Mouse (Mus musculus): ENCODE results near the gene Mrtfb.
"Not testable (repeated sequence)": the region's sequence is repeated elsewhere in the genome, so short reads cannot be mapped to it uniquely, and the experiment has no call there.

Mrtfb gene

GRCm38 (mm10) chr16:13276258-13276657, 20.0 kb downstream of the Mrtfb start:
- DNase-seq (ENCODE audit: low read depth, low spot score), result no peak

- DNase-seq (ENCODE audit: low read depth, low spot score), result no peak
Observed at GRCm38 (mm10) chr16:13276709-13277399, 20.6 kb downstream of the Mrtfb start.

GRCm38 (mm10) chr16:13286425-13286824, 30.1 kb downstream of the Mrtfb start:
- not testable (repeated sequence) for DNase-seq (ENCODE audit: low read depth, low spot score)

GRCm38 (mm10) chr16:13297860-13298259, 41.6 kb downstream of the Mrtfb start:
- no peak for DNase-seq (ENCODE audit: low read depth, low spot score)

GRCm38 (mm10) chr16:13298991-13299390, 42.7 kb downstream of the Mrtfb start:
- no peak for DNase-seq (ENCODE audit: low read depth, low spot score)

- DNase-seq (ENCODE audit: low read depth, low spot score), result peak; percentile 41
Observed at GRCm38 (mm10) chr16:13306065-13306695, 49.9 kb downstream of the Mrtfb start.

GRCm38 (mm10) chr16:13310096-13310683, 53.9 kb downstream of the Mrtfb start:
- DNase-seq (ENCODE audit: low read depth, low spot score), result no peak

- no peak for DNase-seq (ENCODE audit: low read depth, low spot score)
Observed at GRCm38 (mm10) chr16:13311374-13311773, 55.1 kb downstream of the Mrtfb start.

GRCm38 (mm10) chr16:13313096-13313719, 56.9 kb downstream of the Mrtfb start:
- DNase-seq (ENCODE audit: low read depth, low spot score), result no peak

GRCm38 (mm10) chr16:13323751-13324150, 67.5 kb downstream of the Mrtfb start:
- peak; percentile 46 for DNase-seq (ENCODE audit: low read depth, low spot score)

GRCm38 (mm10) chr16:13326622-13327021, 70.3 kb downstream of the Mrtfb start:
- DNase-seq (ENCODE audit: low read depth, low spot score), result no peak

- no peak for DNase-seq (ENCODE audit: low read depth, low spot score)
Observed at GRCm38 (mm10) chr16:13328646-13329045, 72.4 kb downstream of the Mrtfb start.

GRCm38 (mm10) chr16:13329640-13330039, 73.4 kb downstream of the Mrtfb start:
- DNase-seq (ENCODE audit: low read depth, low spot score), result peak; percentile 60

GRCm38 (mm10) chr16:13330221-13330659, 74.0 kb downstream of the Mrtfb start:
- peak; percentile 46 for DNase-seq (ENCODE audit: low read depth, low spot score)

- DNase-seq (ENCODE audit: low read depth, low spot score), result no peak
Observed at GRCm38 (mm10) chr16:13331898-13332297, 75.6 kb downstream of the Mrtfb start.

- peak; percentile 43 for DNase-seq (ENCODE audit: low read depth, low spot score)
Observed at GRCm38 (mm10) chr16:13332536-13332935, 76.3 kb downstream of the Mrtfb start.

GRCm38 (mm10) chr16:13333781-13334341, 77.6 kb downstream of the Mrtfb start:
- no peak for DNase-seq (ENCODE audit: low read depth, low spot score)

GRCm38 (mm10) chr16:13336503-13337230, 80.4 kb downstream of the Mrtfb start:
- DNase-seq (ENCODE audit: low read depth, low spot score), result no peak

- no peak for DNase-seq (ENCODE audit: low read depth, low spot score)
Observed at GRCm38 (mm10) chr16:13338094-13338493, 81.8 kb downstream of the Mrtfb start.

- peak; percentile 79 for DNase-seq (ENCODE audit: low read depth, low spot score)
Observed at GRCm38 (mm10) chr16:13339433-13339832, 83.2 kb downstream of the Mrtfb start.

GRCm38 (mm10) chr16:13345822-13346221, 89.5 kb downstream of the Mrtfb start:
- not testable (repeated sequence) for DNase-seq (ENCODE audit: low read depth, low spot score)
